Comparison of ENCODE assay signal across 8 mouse cellular contexts in genomic region chr9:42471921-42472747, GRCm38 (mm10). TPM values are rescaled to one million over a fixed set of nuclear protein-coding genes. Genes with fewer than 3 reads are reported as not detected.
DNase-seq lines count a peak whose midpoint lies in the region; ATAC-seq and TF ChIP-seq lines count a peak whose summit lies in the region.

No protein-coding gene starts in this region.

- no peaks in the 10 kb centered on the region for H3K9me3 ChIP-seq in heart, embryonic 10.5 days
- no peaks in the 10 kb centered on the region for H3K9me3 ChIP-seq in kidney, embryonic 14.5 days (ENCODE audit: control insufficient read depth, low read length)
- no peaks in the 10 kb centered on the region for H3K9me3 ChIP-seq in limb, embryonic 14.5 days (ENCODE audit: control insufficient read depth, low read length)
- no peaks in the 10 kb centered on the region for H3K9me3 ChIP-seq in midbrain, embryonic 16.5 days (replicated peaks; ENCODE audit: control insufficient read depth, low read length, poor library complexity, severe bottlenecking)

- H3K36me3 ChIP-seq in heart, embryonic 10.5 days: no peaks in the 10 kb centered on the region
- H3K36me3 ChIP-seq in kidney, embryonic 14.5 days (ENCODE audit: control insufficient read depth, insufficient read depth, low read length): no peaks in the 10 kb centered on the region
- peaks cover 5% of the 10 kb centered on the region; the same call in 1 of the 2 replicates for H3K36me3 ChIP-seq in limb, embryonic 14.5 days (ENCODE audit: control insufficient read depth, insufficient read depth, low read length)
- H3K36me3 ChIP-seq in midbrain, embryonic 16.5 days (ENCODE audit: control insufficient read depth, insufficient read depth, low read length): peaks cover 2% of the 10 kb centered on the region; the same call in 1 of the 2 replicates
- no peaks in the 10 kb centered on the region for H3K36me3 ChIP-seq in spleen, adult 2 months (ENCODE audit: control insufficient read depth, insufficient read depth, low read length)

- 0 out of 2 replicates have a peak, but pooled peaks have one; percentile 42 for TF ChIP-seq POLR2A in embryonic fibroblast, embryonic 13.5 days (IDR thresholded peaks at IDR 0.05; ENCODE audit: low read depth, low read length)
- no peak for TF ChIP-seq POLR2A in limb, embryonic 14.5 days (IDR thresholded peaks at IDR 0.05; ENCODE audit: borderline replicate concordance, extremely low read depth, insufficient read depth, insufficient read length)
- no peak; the same call in 1 of the 2 replicates for TF ChIP-seq POLR2A in spleen, adult 2 months (IDR thresholded peaks at IDR 0.05; ENCODE audit: low read depth, low read length)

- peak overlapping the region; percentile 79 for H3K9ac ChIP-seq in kidney, embryonic 14.5 days (ENCODE audit: low read depth, low read length)
- H3K9ac ChIP-seq in limb, embryonic 14.5 days (ENCODE audit: low read depth, low read length, severe bottlenecking): peak overlapping the region; percentile 68
- H3K9ac ChIP-seq in midbrain, embryonic 16.5 days (ENCODE audit: low read depth, low read length): peak overlapping the region; percentile 97

- 6% methylated on average over 49 of the region's 49 CpGs for WGBS in heart, embryonic 10.5 days
- 7% methylated on average over 46 of the region's 49 CpGs for WGBS in kidney, embryonic 14.5 days
- WGBS in limb, embryonic 14.5 days: 15% methylated on average over 30 of the region's 49 CpGs
- WGBS in midbrain, embryonic 16.5 days: 7% methylated on average over 36 of the region's 49 CpGs
- WGBS in spleen, adult 2 months: 11% methylated on average over 49 of the region's 49 CpGs

- ATAC-seq in kidney, embryonic 14.5 days (ENCODE audit: low FRiP score, low TSS enrichment): peak; percentile 95
- ATAC-seq in limb, embryonic 14.5 days (ENCODE audit: low FRiP score, low read depth): peak; percentile 95
- peak; percentile 94 for ATAC-seq in midbrain, embryonic 16.5 days

- H3K27me3 ChIP-seq in heart, embryonic 10.5 days (ENCODE audit: insufficient read depth, poor library complexity, severe bottlenecking): peaks cover 47% of the 10 kb centered on the region
- H3K27me3 ChIP-seq in kidney, embryonic 14.5 days (ENCODE audit: control insufficient read depth, insufficient read depth, low read length): no peaks in the 10 kb centered on the region
- no peaks in the 10 kb centered on the region for H3K27me3 ChIP-seq in limb, embryonic 14.5 days (ENCODE audit: control insufficient read depth, insufficient read depth, low read length)
- H3K27me3 ChIP-seq in midbrain, embryonic 16.5 days (ENCODE audit: control insufficient read depth, insufficient read depth, low read depth, low read length): no peaks in the 10 kb centered on the region
- H3K27me3 ChIP-seq in spleen, adult 2 months (ENCODE audit: control insufficient read depth, insufficient read depth, low read length): no peaks in the 10 kb centered on the region

- DNase-seq in B cell, adult 2 months: peak; percentile 90 to 91
- peak; percentile 97 for DNase-seq in brain, adult 2 months (ENCODE audit: low read depth, low spot score)
- DNase-seq in heart, embryonic 10.5 days (ENCODE audit: low spot score): peak; percentile 96
- DNase-seq in limb, embryonic 14.5 days (ENCODE audit: low spot score): peak; percentile 93
- peak; percentile 84 for DNase-seq in spleen, adult 2 months (ENCODE audit: low read depth in 1 of 2, low spot score in 2 of 2)

- H3K4me1 ChIP-seq in embryonic fibroblast, embryonic 13.5 days (ENCODE audit: control insufficient read depth, insufficient read depth, low read length): no peaks in the 10 kb centered on the region
- peaks cover 15% of the 10 kb centered on the region for H3K4me1 ChIP-seq in heart, embryonic 10.5 days
- H3K4me1 ChIP-seq in kidney, embryonic 14.5 days (ENCODE audit: control insufficient read depth, insufficient read depth, low read length): peaks cover 4% of the 10 kb centered on the region; the same call in 1 of the 2 replicates
- H3K4me1 ChIP-seq in limb, embryonic 14.5 days (ENCODE audit: control insufficient read depth, insufficient read depth, low read length): peaks cover 12% of the 10 kb centered on the region
- peaks cover 23% of the 10 kb centered on the region for H3K4me1 ChIP-seq in midbrain, embryonic 16.5 days (ENCODE audit: control insufficient read depth, insufficient read depth, low read length)
- H3K4me1 ChIP-seq in spleen, adult 2 months (ENCODE audit: control insufficient read depth, insufficient read depth, insufficient read length): peaks cover 13% of the 10 kb centered on the region

- H3K27ac ChIP-seq in embryonic fibroblast, embryonic 13.5 days (ENCODE audit: insufficient read depth, low read length): peak overlapping the region; percentile 3; the same call in 1 of the 2 replicates
- peak overlapping the region; percentile 88 for H3K27ac ChIP-seq in heart, embryonic 10.5 days
- H3K27ac ChIP-seq in kidney, embryonic 14.5 days (ENCODE audit: low read depth, low read length): peak overlapping the region; percentile 63; the same call in 1 of the 2 replicates
- H3K27ac ChIP-seq in limb, embryonic 14.5 days (replicated peaks; ENCODE audit: low read depth, low read length): 0 out of 2 replicates have a peak overlapping the region, but pooled peaks have one; percentile 27
- H3K27ac ChIP-seq in midbrain, embryonic 16.5 days (ENCODE audit: low read length): peak overlapping the region; percentile 80
- H3K27ac ChIP-seq in spleen, adult 2 months (ENCODE audit: insufficient read depth, low read length): peak overlapping the region; percentile 51

- TF ChIP-seq CTCF in embryonic fibroblast, embryonic 13.5 days (IDR thresholded peaks at IDR 0.05; ENCODE audit: borderline replicate concordance, insufficient read depth, low read length): no peak
- TF ChIP-seq CTCF in spleen, adult 2 months (IDR thresholded peaks at IDR 0.05; ENCODE audit: extremely low read depth, insufficient read depth, insufficient read length, insufficient replicate concordance): no peak

- H3K4me3 ChIP-seq in embryonic fibroblast, embryonic 13.5 days (ENCODE audit: insufficient read depth, low read length): peak overlapping the region; percentile 79
- peak overlapping the region; percentile 87 for H3K4me3 ChIP-seq in heart, embryonic 10.5 days
- H3K4me3 ChIP-seq in kidney, embryonic 14.5 days (ENCODE audit: low read length): peak overlapping the region; percentile 67
- H3K4me3 ChIP-seq in limb, embryonic 14.5 days (replicated peaks; ENCODE audit: low read length): peak overlapping the region; percentile 61
- peak overlapping the region; percentile 99 for H3K4me3 ChIP-seq in midbrain, embryonic 16.5 days (ENCODE audit: low read depth, low read length)
- peak overlapping the region; percentile 70 for H3K4me3 ChIP-seq in spleen, adult 2 months (ENCODE audit: extremely low read depth, insufficient read depth, insufficient read length)

- H3K4me2 ChIP-seq in kidney, embryonic 14.5 days (replicated peaks; ENCODE audit: low read depth, low read length): peak overlapping the region; percentile 55
- peak overlapping the region; percentile 77 for H3K4me2 ChIP-seq in limb, embryonic 14.5 days (replicated peaks; ENCODE audit: low read depth, low read length, severe bottlenecking)
- H3K4me2 ChIP-seq in midbrain, embryonic 16.5 days (ENCODE audit: low read length): peak overlapping the region; percentile 96

RNA-seq across cellular contexts. Expression of gene Tbcel, which starts 35.5 kb away (rescaled TPM):
- polyA plus RNA-seq in embryonic fibroblast, embryonic 13.5 days (2011; ENCODE audit: insufficient read length, low read depth, missing spikeins): 21.2 TPM in 2 replicates
- 2.7 and 4.9 TPM in 2 replicates for polyA plus RNA-seq in heart, embryonic 10.5 days (2016; fragmentation: Nextera tagmentation; extraction: Ambion mirVana)
- 6.6 and 7.3 TPM in 2 replicates for polyA plus RNA-seq in kidney, embryonic 14.5 days (2014; fragmentation: Nextera tagmentation; extraction: Ambion mirVana)
- polyA plus RNA-seq in limb, embryonic 14.5 days (2012; rRNA removed): 14.2 and 15.2 TPM in 2 replicates
- 5.3 TPM in 2 replicates for polyA plus RNA-seq in limb, embryonic 14.5 days (2014; fragmentation: Nextera tagmentation; extraction: Ambion mirVana)
- 3.9 and 4.4 TPM in 2 replicates for polyA plus RNA-seq in midbrain, embryonic 16.5 days (2015; fragmentation: Nextera tagmentation; extraction: Ambion mirVana)
- 6.4 and 8.2 TPM in 2 replicates for polyA plus RNA-seq in spleen, adult 2 months (2012; rRNA removed)

Comparison
In these comparisons a context has a peak if more than half of its experiments do, and no peak if none do; other contexts are left out.
1. Peak in every context shown above with its lines: DNase-seq, ATAC-seq, H3K4me3 ChIP-seq and H3K27ac ChIP-seq.
2. H3K27ac ChIP-seq: peak in every context shown above with its lines; median percentile 88 in heart, embryonic 10.5 days; 80 in midbrain, embryonic 16.5 days; 63 in kidney, embryonic 14.5 days; 51 in spleen, adult 2 months; 27 in limb, embryonic 14.5 days; 3 in embryonic fibroblast, embryonic 13.5 days.